Mouse (Mus musculus) olfactory bulb, adult 2 months (tissue): ENCODE data around the gene Wdtc1. TPM values are rescaled to one million over a fixed set of nuclear protein-coding genes. Genes with fewer than 3 reads are reported as not detected.

ENCODE experiments used
- H3K27ac ChIP-seq: fragments of 200-500 bp; 2 replicates; pipeline ENCODE4 v1.5.1; 2012; ENCODE audit warnings: low read depth, low read length; ENCODE audit not compliant: insufficient read depth
- H3K4me1 ChIP-seq: fragments of 200-500 bp; 2 replicates; pipeline ENCODE4 v1.6.1; 2012; ENCODE audit warnings: low read length; ENCODE audit not compliant: control insufficient read depth, insufficient read depth
- H3K4me3 ChIP-seq: fragments of 200-500 bp; 2 replicates; pipeline ENCODE4 v1.5.1; 2012; ENCODE audit warnings: mild to moderate bottlenecking, low read depth, low read length, moderate library complexity; ENCODE audit not compliant: insufficient read depth
- CTCF ChIP-seq: fragments of 200-500 bp; IDR thresholded peaks from 2 replicates; pipeline ENCODE4 v1.5.1; 2012; ENCODE audit warnings: low read depth, mild to moderate bottlenecking, low read length, moderate library complexity; ENCODE audit not compliant: insufficient read depth
- POLR2A ChIP-seq: fragments of 200-500 bp; IDR thresholded peaks from 2 replicates; pipeline ENCODE4 v1.6.1; 2012; ENCODE audit warnings: mild to moderate bottlenecking, low read depth, low read length, moderate library complexity; ENCODE audit not compliant: insufficient read depth
- WGBS: fragments of 180-500 bp; shearing (Covaris S2); methylation state at CpG from one replicate; pipeline ENCODE4 v1.1.7; 2018; 5-methylcytosine and 5-hydroxymethylcytosine counted together
- polyA plus RNA-seq: library from polyadenylated mRNA; stranded (reverse); fragments of >200 nt; gene quantifications from 2 replicates; pipeline ENCODE4 v1.2.4, GENCODE M21; 2012; ENCODE audit warnings: low replicate concordance; ENCODE audit not compliant: missing spikeins, insufficient read depth, insufficient read length

Wdtc1 gene
- polyA plus RNA-seq, 1 experiment, result not detected

DNA sequence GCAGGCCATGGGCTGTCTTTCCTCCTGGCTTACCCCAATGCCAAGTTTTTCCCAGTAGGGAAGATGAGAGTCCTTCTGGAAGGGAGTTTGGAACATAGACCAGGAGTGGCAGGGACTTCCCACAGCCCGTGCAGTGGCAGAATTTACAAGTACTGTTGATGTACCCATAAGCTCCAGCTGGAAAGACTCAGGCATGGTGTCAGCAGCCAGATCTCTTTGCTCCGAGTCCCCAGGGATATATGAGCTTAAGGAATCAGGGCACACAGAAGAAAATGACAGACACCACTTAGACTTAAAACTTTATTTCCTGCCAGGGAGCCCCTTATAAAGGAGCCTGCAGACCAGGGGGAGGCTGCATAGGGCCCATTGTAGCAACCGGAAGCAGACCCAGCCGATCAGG is 87.5 kb downstream of the Wdtc1 start:
- Histone ChIP-seq H3K27ac (no peak overlapping the region), H3K4me1 (no peaks in the 10 kb centered on the region), H3K4me3 (no peak overlapping the region)
- WGBS, result 96% methylated on average over 4 of the region's 4 CpGs
- no peak for TF ChIP-seq CTCF
- no peak for TF ChIP-seq POLR2A

GRCm38 (mm10) chr4:133265297-133265696 is 88.0 kb downstream of the Wdtc1 start:
- Histone ChIP-seq H3K27ac (no peak overlapping the region), H3K4me1 (no peaks in the 10 kb centered on the region), H3K4me3 (no peak overlapping the region)
- 98% methylated on average over 3 of the region's 3 CpGs for WGBS
- TF ChIP-seq CTCF, result no peak
- no peak for TF ChIP-seq POLR2A

DNA sequence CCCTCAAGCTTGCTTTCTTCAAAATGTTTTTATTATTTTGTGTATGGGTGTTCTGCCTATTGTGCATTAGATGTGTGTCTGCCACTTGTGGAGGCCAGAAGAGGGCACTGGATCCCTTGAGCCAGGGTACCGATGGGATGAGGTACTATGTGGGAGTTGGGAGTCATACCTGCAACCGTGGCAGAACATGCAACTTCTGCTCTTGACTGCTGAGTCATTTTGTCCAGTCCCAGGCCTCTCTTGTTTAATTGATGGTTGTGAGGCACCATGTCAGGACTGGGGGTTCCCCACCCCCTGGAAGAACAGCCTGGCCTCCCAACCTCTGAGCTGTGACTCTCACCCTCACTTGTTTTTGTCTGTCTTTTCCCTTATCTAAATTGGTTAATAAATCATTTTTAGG is 88.7 kb downstream of the Wdtc1 start:
- H3K4me3 ChIP-seq, result no peak overlapping the region
- 89% methylated on average over 2 of the region's 2 CpGs for WGBS
- TF ChIP-seq CTCF (no peak), POLR2A (no peak)
- H3K27ac ChIP-seq, result no peak overlapping the region
- H3K4me1 ChIP-seq, result no peaks in the 10 kb centered on the region

DNA sequence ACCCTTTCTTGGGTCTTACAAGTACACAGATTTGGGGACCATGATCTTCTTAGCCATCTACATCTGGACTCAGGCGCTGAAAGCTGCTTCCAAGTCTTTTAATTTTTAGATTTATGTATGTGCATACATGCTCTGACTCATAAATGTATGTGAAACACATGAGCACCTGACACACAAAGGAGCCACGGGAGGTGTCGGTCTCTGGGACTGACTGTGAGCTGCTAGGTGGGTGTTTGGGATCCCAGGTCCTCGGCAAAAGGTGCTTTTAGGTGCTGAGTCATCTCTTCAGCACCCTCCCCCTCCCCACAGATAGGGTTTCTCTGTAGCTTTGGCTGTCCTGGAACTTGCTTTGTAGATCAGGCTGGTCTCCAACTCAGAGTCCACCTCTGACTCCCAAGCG is 89.5 kb downstream of the Wdtc1 start:
- 89% methylated on average over 5 of the region's 5 CpGs for WGBS
- Histone ChIP-seq H3K27ac (no peak overlapping the region), H3K4me1 (no peaks in the 10 kb centered on the region), H3K4me3 (no peak overlapping the region)
- no peak for TF ChIP-seq CTCF
- no peak for TF ChIP-seq POLR2A

GRCm38 (mm10) chr4:133262882-133263281 is 90.4 kb downstream of the Wdtc1 start, which contains the start of gene Sytl1:
TSS of gene Sytl1 (minus strand) at chr4:133263113.
- 46% methylated on average over 7 of the region's 7 CpGs for WGBS
- TF ChIP-seq POLR2A, result no peak
- TF ChIP-seq CTCF, result no peak
- Histone ChIP-seq H3K4me1 (no peaks in the 10 kb centered on the region), H3K27ac (no peak within 1 kb of the TSS), H3K4me3 (no peak within 1 kb of the TSS)

DNA sequence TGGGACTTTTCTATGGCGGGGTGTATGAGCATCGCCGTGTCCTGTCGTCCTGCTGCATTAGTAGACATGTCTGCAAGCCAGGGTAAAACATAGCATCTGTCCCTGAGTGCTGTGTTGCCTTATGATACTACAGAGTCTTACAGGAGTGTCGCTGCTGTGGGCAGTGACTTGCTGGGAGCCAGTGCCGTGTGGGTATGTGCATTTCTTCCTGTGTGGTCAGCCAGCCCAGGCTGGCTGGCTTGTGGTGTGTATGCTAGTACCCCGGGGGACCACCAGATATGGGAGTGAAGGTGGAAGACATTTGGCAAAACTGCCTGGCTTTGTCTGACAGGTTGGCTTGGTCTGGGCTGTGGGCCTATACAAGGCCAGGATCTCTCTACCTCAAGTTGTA is 90.9 kb downstream of the Wdtc1 start:
- Histone ChIP-seq H3K4me1 (no peaks in the 10 kb centered on the region), H3K4me3 (no peak overlapping the region), H3K27ac (no peak overlapping the region)
- TF ChIP-seq POLR2A (no peak), CTCF (no peak)
- WGBS, result 72% methylated on average over 7 of the region's 7 CpGs

- no peaks in the 10 kb centered on the region for H3K4me1 ChIP-seq
- H3K27ac ChIP-seq, result no peak overlapping the region
- TF ChIP-seq CTCF (no peak), POLR2A (no peak)
- H3K4me3 ChIP-seq, result no peak overlapping the region
- 70% methylated on average over 10 of the region's 10 CpGs for WGBS
Measured at GRCm38 (mm10) chr4:133261641-133262374, 91.5 kb downstream of the Wdtc1 start.

GRCm38 (mm10) chr4:133257798-133258408 is 95.4 kb downstream of the Wdtc1 start:
- 86% methylated on average over 12 of the region's 12 CpGs for WGBS
- TF ChIP-seq CTCF, result no peak
- TF ChIP-seq POLR2A, result no peak
- Histone ChIP-seq H3K4me3 (no peak overlapping the region), H3K27ac (no peak overlapping the region), H3K4me1 (no peaks in the 10 kb centered on the region)

- no peak overlapping the region for H3K27ac ChIP-seq
- H3K4me1 ChIP-seq, result no peaks in the 10 kb centered on the region
- 57% methylated on average over 12 of the region's 12 CpGs for WGBS
- TF ChIP-seq POLR2A (no peak), CTCF (no peak)
- H3K4me3 ChIP-seq, result no peak overlapping the region
Measured at GRCm38 (mm10) chr4:133257230-133257629, 96.1 kb downstream of the Wdtc1 start.
